Mouse (Mus musculus) hindbrain, postnatal 0 days (tissue): Measurements from ENCODE around the gene Thap8. TPM values are rescaled to one million over a fixed set of nuclear protein-coding genes. Genes with fewer than 3 reads are reported as not detected.

Experiments
- ATAC-seq: fragments of 200-750 bp; cut with Nextera tagmentation; 2 replicates; pipeline ENCODE4 v1.8.0; 2017; ENCODE audit warnings: mild to moderate bottlenecking, moderate TSS enrichment, moderate library complexity
- DNase-seq: peaks from one replicate; pipeline ENCODE4 v3.0.0-alpha.2; 2015; ENCODE audit warnings: low spot score
- H3K27ac ChIP-seq: fragments of 300-500 bp; sonication (generic); 2 replicates; pipeline ENCODE4 v1.5.1; 2014; ENCODE audit warnings: mild to moderate bottlenecking
- H3K27me3 ChIP-seq: fragments of 300-500 bp; sonication (generic); 2 replicates; pipeline ENCODE4 v1.6.1; 2014; ENCODE audit warnings: low read length, mixed read lengths; ENCODE audit not compliant: insufficient read depth
- H3K36me3 ChIP-seq: fragments of 300-500 bp; sonication (generic); 2 replicates; pipeline ENCODE4 v1.6.1; 2014; ENCODE audit warnings: low read length, mixed read lengths; ENCODE audit not compliant: insufficient read depth
- H3K4me1 ChIP-seq: fragments of 300-500 bp; sonication (generic); 2 replicates; pipeline ENCODE4 v1.6.1; 2014; ENCODE audit warnings: antibody characterized with exemption, low read length, mixed read lengths; ENCODE audit not compliant: insufficient read depth
- H3K4me2 ChIP-seq: fragments of 300-500 bp; sonication (generic); 2 replicates; pipeline ENCODE4 v1.6.1; 2014; ENCODE audit warnings: low read depth, mild to moderate bottlenecking, low read length, moderate library complexity, mixed read lengths
- H3K4me3 ChIP-seq: fragments of 300-500 bp; sonication (generic); 2 replicates; pipeline ENCODE4 v1.5.1; 2014; ENCODE audit warnings: low read length
- H3K9ac ChIP-seq: fragments of 300-500 bp; sonication (generic); replicated peaks from 2 replicates; pipeline ENCODE4 v1.6.1; 2014; ENCODE audit warnings: mild to moderate bottlenecking, low read length, moderate library complexity, mixed read lengths
- H3K9me3 ChIP-seq: fragments of 300-500 bp; sonication (generic); 2 replicates; pipeline ENCODE4 v1.6.1; 2016; ENCODE audit warnings: low read length, mixed read lengths
- CTCF ChIP-seq: IDR thresholded peaks from 2 replicates; pipeline ENCODE4 v1.5.1; 2016; ENCODE audit warnings: antibody characterized with exemption, control low read depth, low read depth
- WGBS: fragments of 180-500 bp; shearing (Covaris S2); extraction: QIAGEN DNeasy Blood & Tissue Kit; methylation state at CpG from one replicate; pipeline ENCODE4 v1.1.7; 2014; 5-methylcytosine and 5-hydroxymethylcytosine counted together
- polyA plus RNA-seq: library from polyadenylated mRNA; unstranded; fragments of >200 nt; fragmentation: Nextera tagmentation; extraction: Ambion mirVana; gene quantifications from 2 replicates; pipeline ENCODE4 v1.2.1, GENCODE M21; 2015
- total RNA-seq: library from RNA; depleted of rRNA; stranded (reverse); fragments of >200 nt; gene quantifications from 2 replicates; pipeline ENCODE4 v1.2.3, GENCODE M21; 2014

The Thap8 gene
- total and polyA plus RNA-seq, 2 experiments from 2014 or later: 0.76 to 1.0 TPM

DNA sequence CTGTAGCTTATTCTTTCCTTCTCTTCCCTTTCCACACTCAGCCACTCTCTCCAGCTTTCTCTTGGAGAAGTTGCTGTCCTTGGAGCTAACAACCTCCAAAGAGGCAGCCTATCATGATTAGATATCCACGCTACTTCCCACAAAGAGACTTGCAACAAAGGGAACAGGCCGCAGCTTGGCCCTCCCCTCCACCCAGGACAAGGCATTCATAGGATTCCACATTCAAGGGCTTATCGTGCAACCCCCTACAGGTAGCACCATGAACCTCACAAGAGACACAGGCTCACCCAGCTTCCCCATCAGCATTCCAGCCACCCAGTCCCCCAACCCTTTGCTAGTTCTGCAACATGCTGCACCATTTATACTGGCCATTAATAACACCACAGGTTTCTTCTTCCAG is 13.1 kb upstream of the Thap8 start:
- no peak for ATAC-seq
- 81% methylated on average over 3 of the region's 3 CpGs for WGBS
- no peak for TF ChIP-seq CTCF

DNA sequence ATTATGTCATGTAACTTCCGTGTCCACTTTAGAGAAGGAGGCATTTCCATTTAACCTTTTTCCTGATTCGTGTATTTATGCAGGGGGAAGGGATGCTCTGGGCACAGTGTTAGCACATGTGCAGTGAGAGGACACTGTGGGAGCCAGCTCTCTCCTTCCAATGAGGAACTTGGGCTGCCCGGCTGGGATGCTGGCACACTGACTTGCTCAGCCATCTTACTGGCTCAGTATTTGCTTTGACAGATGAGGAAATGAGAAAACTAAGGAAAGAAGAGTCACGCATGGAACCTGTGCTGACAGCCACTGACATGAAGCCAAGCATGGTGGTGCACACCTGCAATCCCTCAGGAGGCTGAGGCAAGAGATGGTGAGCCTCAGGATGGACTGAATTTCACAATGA is 10.3 kb upstream of the Thap8 start:
- no peak overlapping the region for H3K9ac ChIP-seq
- no peaks in the 10 kb centered on the region for H3K9me3 ChIP-seq
- H3K4me1 ChIP-seq: no peaks in the 10 kb centered on the region
- H3K4me2 ChIP-seq: no peak overlapping the region
- DNase-seq (no peak), ATAC-seq (no peak)
- no peaks in the 10 kb centered on the region for H3K27me3 ChIP-seq
- H3K36me3 ChIP-seq: 0 out of 2 replicates have a peak, but pooled peaks cover 4% of the 10 kb centered on the region
- H3K4me3 ChIP-seq: no peak overlapping the region
- H3K27ac ChIP-seq: no peak overlapping the region
- WGBS: 79% methylated on average over 4 of the region's 4 CpGs
- no peak for TF ChIP-seq CTCF

More for the DNA sequence above, 13.1 kb upstream of the Thap8 start:
- Histone ChIP-seq H3K27me3 (no peaks in the 10 kb centered on the region), H3K9me3 (no peaks in the 10 kb centered on the region), H3K27ac (no peak overlapping the region), H3K9ac (no peak overlapping the region), H3K4me3 (no peak overlapping the region), H3K4me1 (no peaks in the 10 kb centered on the region), H3K4me2 (no peak overlapping the region), H3K36me3 (0 out of 2 replicates have a peak, but pooled peaks cover 4% of the 10 kb centered on the region)
- no peak for DNase-seq

DNA sequence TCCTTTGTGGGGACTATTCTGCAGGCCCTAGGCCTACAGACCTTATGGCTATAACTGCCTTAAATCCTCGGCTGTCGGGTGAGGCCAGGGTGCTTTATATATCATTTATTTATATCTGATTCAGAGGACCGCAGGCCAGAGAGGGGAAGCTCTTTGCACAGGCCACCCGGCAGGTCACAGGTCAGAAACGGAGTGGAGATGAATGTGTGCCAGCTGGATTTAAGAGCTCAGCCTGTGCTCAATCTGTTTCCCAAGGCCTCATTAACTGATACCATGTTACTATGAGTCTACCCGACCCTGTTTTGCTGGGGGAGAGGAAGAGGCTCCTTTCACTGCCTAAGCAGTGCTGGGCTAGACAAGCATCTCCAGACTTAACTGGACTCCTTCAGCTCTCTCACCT is 5.5 kb upstream of the Thap8 start:
- Histone ChIP-seq H3K4me3 (no peak overlapping the region), H3K9ac (no peak overlapping the region), H3K36me3 (0 out of 2 replicates have a peak, but pooled peaks cover 4% of the 10 kb centered on the region), H3K27ac (no peak overlapping the region), H3K9me3 (no peaks in the 10 kb centered on the region), H3K4me1 (no peaks in the 10 kb centered on the region), H3K27me3 (no peaks in the 10 kb centered on the region), H3K4me2 (no peak overlapping the region)
- ATAC-seq: no peak
- WGBS: 88% methylated on average over 6 of the region's 6 CpGs
- DNase-seq: no peak
- no peak for TF ChIP-seq CTCF

DNA sequence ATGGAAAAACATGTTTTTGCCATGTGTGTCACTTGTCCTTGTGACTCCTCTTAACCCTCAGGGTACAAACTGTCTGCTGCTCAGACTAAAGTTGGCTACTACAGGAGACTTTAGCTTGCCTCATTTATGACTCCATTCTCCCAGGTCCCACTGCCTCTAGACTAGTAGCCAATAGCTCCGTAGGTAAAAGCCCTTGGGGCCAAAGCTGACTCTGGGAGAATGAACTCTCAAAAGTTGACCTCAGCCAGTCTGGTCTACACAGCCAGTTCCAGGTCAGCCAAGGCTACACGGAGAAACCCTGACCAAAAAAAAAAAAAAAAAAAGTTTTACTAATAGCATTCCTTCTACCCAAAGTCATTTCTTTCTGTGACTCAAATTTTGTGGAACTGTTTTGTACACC is 983 bp upstream of the Thap8 start:
- H3K9me3 ChIP-seq: no peaks in the 10 kb centered on the region
- no peak overlapping the region for H3K27ac ChIP-seq
- no peak overlapping the region for H3K4me2 ChIP-seq
- 67% methylated on average over 2 of the region's 2 CpGs for WGBS
- H3K27me3 ChIP-seq: no peaks in the 10 kb centered on the region
- no peaks in the 10 kb centered on the region for H3K4me1 ChIP-seq
- no peak overlapping the region for H3K9ac ChIP-seq
- ATAC-seq (no peak), DNase-seq (no peak)
- no peak for TF ChIP-seq CTCF
- H3K36me3 ChIP-seq: no peaks in the 10 kb centered on the region
- no peak overlapping the region for H3K4me3 ChIP-seq

DNA sequence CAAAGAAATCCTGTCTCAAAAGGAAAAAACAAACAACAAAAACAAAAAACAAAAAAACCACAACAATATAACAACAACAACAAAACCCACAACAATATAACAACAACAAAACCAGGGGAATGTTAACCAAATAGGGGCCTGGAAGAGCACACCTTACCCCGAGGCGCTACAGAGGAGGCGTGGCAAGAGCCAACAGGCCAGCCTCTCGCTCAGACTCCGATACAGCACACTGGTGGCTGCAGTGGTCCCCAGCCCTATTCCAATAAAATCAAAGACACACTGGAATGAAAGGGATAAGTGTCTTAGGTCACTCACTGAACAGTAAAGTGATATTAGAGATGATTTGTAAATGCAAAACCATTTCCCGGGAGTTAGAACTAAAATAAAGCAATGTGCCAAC is 358 bp upstream of the Thap8 start:
- Histone ChIP-seq H3K9me3 (no peaks in the 10 kb centered on the region), H3K4me1 (no peaks in the 10 kb centered on the region), H3K27me3 (no peaks in the 10 kb centered on the region), H3K36me3 (no peaks in the 10 kb centered on the region), H3K9ac (peak overlapping the region; percentile 46; the same call in 1 of the 2 replicates), H3K27ac (no peak overlapping the region), H3K4me2 (peak overlapping the region; percentile 95), H3K4me3 (peak overlapping the region; percentile 76)
- no peak for ATAC-seq
- WGBS: under 1% methylated on average over 6 of the region's 6 CpGs
- TF ChIP-seq CTCF: no peak
- no peak for DNase-seq

DNA sequence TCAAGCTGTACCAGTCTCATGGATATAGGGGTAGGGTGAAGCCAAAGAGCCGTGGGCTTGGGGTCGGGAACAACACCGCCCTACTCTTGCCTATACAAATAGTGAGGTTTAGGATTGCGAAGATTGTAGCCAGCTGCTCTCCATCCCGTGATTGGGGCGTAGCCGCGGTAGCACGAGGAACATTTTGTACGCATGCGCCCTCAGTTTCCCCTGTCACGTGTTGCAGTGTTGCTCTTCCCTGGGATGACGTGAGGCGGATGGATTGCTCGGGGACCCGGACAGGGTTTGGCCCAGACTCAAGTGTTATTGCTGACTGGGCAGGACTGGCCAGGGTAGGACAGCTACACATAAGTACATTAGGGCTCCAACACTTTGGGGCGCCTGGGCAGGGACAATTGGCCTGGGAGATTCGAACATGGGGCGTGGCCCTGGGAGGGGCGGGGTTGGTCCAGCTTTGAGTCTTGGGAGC is 810 bp downstream of the Thap8 start:
- no peak for TF ChIP-seq CTCF
- H3K27me3 ChIP-seq: no peaks in the 10 kb centered on the region
- H3K27ac ChIP-seq: peak overlapping the region; percentile 96
- DNase-seq (peak; percentile 95), ATAC-seq (peak; percentile 87)
- H3K36me3 ChIP-seq: no peaks in the 10 kb centered on the region
- peak overlapping the region; percentile 54 for H3K9ac ChIP-seq
- H3K4me2 ChIP-seq: peak overlapping the region; percentile 95
- H3K9me3 ChIP-seq: no peaks in the 10 kb centered on the region
- peak overlapping the region; percentile 76 for H3K4me3 ChIP-seq
- no peaks in the 10 kb centered on the region for H3K4me1 ChIP-seq
- WGBS: 1% methylated on average over 20 of the region's 20 CpGs

DNA sequence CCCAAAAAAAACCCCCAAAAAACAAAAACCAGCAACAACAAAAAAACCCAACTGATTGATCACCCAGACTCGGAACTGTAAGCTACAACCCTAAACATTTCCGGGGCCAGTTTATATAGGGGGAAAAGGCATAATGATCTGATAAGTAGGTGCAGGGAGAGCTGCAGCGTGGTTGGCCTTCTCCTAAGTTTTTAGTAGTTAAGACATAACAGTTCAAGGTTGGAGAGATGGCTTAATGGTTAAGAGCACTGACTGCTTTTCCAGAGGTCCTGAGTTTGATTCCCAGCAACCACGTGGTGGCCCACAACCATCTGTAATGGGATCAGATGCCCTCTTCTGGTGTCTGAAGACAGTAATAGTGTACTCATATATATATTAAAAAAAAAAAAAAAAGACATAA is 1.6 kb downstream of the Thap8 start:
- Histone ChIP-seq H3K27ac (0 out of 2 replicates have a peak overlapping the region, but pooled peaks have one; percentile 96), H3K4me3 (peak overlapping the region; percentile 76; the same call in 1 of the 2 replicates), H3K4me2 (peak overlapping the region; percentile 95; the same call in 1 of the 2 replicates), H3K36me3 (no peaks in the 10 kb centered on the region), H3K4me1 (no peaks in the 10 kb centered on the region), H3K9ac (no peak overlapping the region; the same call in 1 of the 2 replicates), H3K27me3 (no peaks in the 10 kb centered on the region), H3K9me3 (no peaks in the 10 kb centered on the region)
- DNase-seq: no peak
- TF ChIP-seq CTCF: no peak
- WGBS: 77% methylated on average over 4 of the region's 4 CpGs
- ATAC-seq: no peak
